Mouse (Mus musculus) cortical plate, adult 2 months (tissue): ENCODE results near the gene Lefty1. TPM values are rescaled to one million over a fixed set of nuclear protein-coding genes. Genes with fewer than 3 reads are reported as not detected.
"Not testable (repeated sequence)": the region's sequence is repeated elsewhere in the genome, so short reads cannot be mapped to it uniquely, and the experiment has no call there.

Experiments
- H3K27ac ChIP-seq: fragments of 200-500 bp; 2 replicates; pipeline ENCODE4 v1.5.1; 2012; ENCODE audit warnings: low read length, control low read depth, inconsistent platforms; ENCODE audit not compliant: insufficient read depth
- H3K4me1 ChIP-seq: fragments of 200-500 bp; 2 replicates; pipeline ENCODE4 v1.6.1; 2011; ENCODE audit warnings: low read length; ENCODE audit not compliant: control insufficient read depth, insufficient read depth
- H3K4me3 ChIP-seq: fragments of 200-500 bp; 2 replicates; pipeline ENCODE4 v1.5.1; 2011; ENCODE audit warnings: mild to moderate bottlenecking, low read length, control low read depth; ENCODE audit not compliant: insufficient read depth
- CTCF ChIP-seq: fragments of 200-500 bp; IDR thresholded peaks from 2 replicates; pipeline ENCODE4 v1.5.1; 2011; ENCODE audit warnings: mild to moderate bottlenecking, control low read depth, low read length; ENCODE audit not compliant: insufficient read depth; ENCODE audit errors: extremely low read depth
- POLR2A ChIP-seq: fragments of 200-500 bp; IDR thresholded peaks from 2 replicates; pipeline ENCODE4 v1.6.1; 2011; ENCODE audit warnings: mild to moderate bottlenecking, low read length, control low read depth; ENCODE audit not compliant: insufficient read depth; ENCODE audit errors: extremely low read depth
- polyA plus RNA-seq: library from polyadenylated mRNA; depleted of rRNA; stranded (reverse); fragments of >200 nt; gene quantifications from 2 replicates; pipeline ENCODE4 v1.2.3, GENCODE M21; 2012

Gene Lefty1
- polyA plus RNA-seq, 1 experiment, result 1.5 TPM

GRCm38 (mm10) chr1:180916425-180916824 is 18.4 kb upstream of the Lefty1 start:
- Histone ChIP-seq H3K4me3 (no peak overlapping the region), H3K4me1 (no peaks in the 10 kb centered on the region), H3K27ac (no peak overlapping the region)
- TF ChIP-seq CTCF (no peak), POLR2A (no peak)

GRCm38 (mm10) chr1:180917053-180917452 is 17.8 kb upstream of the Lefty1 start:
- no peak for TF ChIP-seq CTCF
- no peak for TF ChIP-seq POLR2A
- Histone ChIP-seq H3K4me1 (no peaks in the 10 kb centered on the region), H3K27ac (no peak overlapping the region), H3K4me3 (no peak overlapping the region)

- TF ChIP-seq POLR2A (no peak), CTCF (no peak)
- H3K27ac ChIP-seq, result no peak overlapping the region
- no peaks in the 10 kb centered on the region for H3K4me1 ChIP-seq
- no peak overlapping the region for H3K4me3 ChIP-seq
Observed at GRCm38 (mm10) chr1:180919686-180920085, 15.1 kb upstream of the Lefty1 start.

GRCm38 (mm10) chr1:180922273-180923048 is 12.4 kb upstream of the Lefty1 start:
- no peak for TF ChIP-seq POLR2A
- no peak for TF ChIP-seq CTCF
- H3K27ac ChIP-seq, result no peak overlapping the region
- H3K4me1 ChIP-seq, result no peaks in the 10 kb centered on the region
- no peak overlapping the region for H3K4me3 ChIP-seq

- no peak overlapping the region for H3K4me3 ChIP-seq
- no peaks in the 10 kb centered on the region for H3K4me1 ChIP-seq
- TF ChIP-seq POLR2A, result no peak
- TF ChIP-seq CTCF, result no peak
- no peak overlapping the region for H3K27ac ChIP-seq
Observed at GRCm38 (mm10) chr1:180924737-180925136, 10.1 kb upstream of the Lefty1 start.

- TF ChIP-seq CTCF, result no peak
- TF ChIP-seq POLR2A, result no peak
- no peak overlapping the region for H3K4me3 ChIP-seq
- no peak overlapping the region for H3K27ac ChIP-seq
- H3K4me1 ChIP-seq, result no peaks in the 10 kb centered on the region
Observed at GRCm38 (mm10) chr1:180926286-180926685, 8.5 kb upstream of the Lefty1 start.

GRCm38 (mm10) chr1:180929599-180929998 is 5.2 kb upstream of the Lefty1 start:
- Histone ChIP-seq H3K4me3 (no peak overlapping the region), H3K4me1 (no peaks in the 10 kb centered on the region), H3K27ac (no peak overlapping the region)
- TF ChIP-seq CTCF (no peak), POLR2A (no peak)

GRCm38 (mm10) chr1:180931106-180931505 is 3.7 kb upstream of the Lefty1 start:
- Histone ChIP-seq H3K27ac (no peak overlapping the region), H3K4me1 (no peaks in the 10 kb centered on the region; the same call in 1 of the 2 replicates), H3K4me3 (no peak overlapping the region)
- TF ChIP-seq CTCF (no peak), POLR2A (no peak)

- Histone ChIP-seq H3K27ac (no peak overlapping the region), H3K4me1 (no peaks in the 10 kb centered on the region; the same call in 1 of the 2 replicates), H3K4me3 (no peak overlapping the region)
- TF ChIP-seq CTCF (no peak), POLR2A (no peak)
Observed at GRCm38 (mm10) chr1:180933659-180934058, 1.2 kb upstream of the Lefty1 start.

- not testable (repeated sequence) for H3K27ac ChIP-seq, H3K4me1 ChIP-seq, H3K4me3 ChIP-seq
Observed at GRCm38 (mm10) chr1:180936610-180937398, 2.0 kb downstream of the Lefty1 start.

- not testable (repeated sequence) for H3K27ac ChIP-seq, H3K4me3 ChIP-seq, H3K4me1 ChIP-seq
Observed at GRCm38 (mm10) chr1:180937631-180938030, 2.8 kb downstream of the Lefty1 start.

- not testable (repeated sequence) for H3K4me3 ChIP-seq, H3K4me1 ChIP-seq, H3K27ac ChIP-seq
Observed at GRCm38 (mm10) chr1:180938781-180939180, 4.0 kb downstream of the Lefty1 start.
